Mouse (Mus musculus) neural tube, embryonic 15.5 days (tissue): Measurements from ENCODE around the gene Fam193b. TPM values are rescaled to one million over a fixed set of nuclear protein-coding genes. Genes with fewer than 3 reads are reported as not detected.

Source experiments
- ATAC-seq: fragments of 200-750 bp; cut with Nextera tagmentation; 2 replicates; pipeline ENCODE4 v1.8.0; 2017; ENCODE audit warnings: mild to moderate bottlenecking, moderate TSS enrichment, moderate library complexity; ENCODE audit not compliant: low FRiP score
- H3K27ac ChIP-seq: fragments of 300-500 bp; sonication (generic); replicated peaks from 2 replicates; pipeline ENCODE4 v1.5.1; 2015; ENCODE audit warnings: mild to moderate bottlenecking, inconsistent platforms
- H3K27me3 ChIP-seq: fragments of 300-500 bp; sonication (generic); replicated peaks from 2 replicates; pipeline ENCODE4 v1.6.1; 2015; ENCODE audit warnings: inconsistent platforms
- H3K36me3 ChIP-seq: fragments of 300-500 bp; sonication (generic); 2 replicates; pipeline ENCODE4 v1.6.1; 2015; ENCODE audit warnings: inconsistent platforms
- H3K4me1 ChIP-seq: fragments of 300-500 bp; sonication (generic); 2 replicates; pipeline ENCODE4 v1.6.1; 2015; ENCODE audit warnings: inconsistent platforms
- H3K4me2 ChIP-seq: fragments of 300-500 bp; sonication (generic); 2 replicates; pipeline ENCODE4 v1.6.1; 2015; ENCODE audit warnings: inconsistent platforms, mild to moderate bottlenecking, moderate library complexity
- H3K4me3 ChIP-seq: fragments of 300-500 bp; sonication (generic); replicated peaks from 2 replicates; pipeline ENCODE4 v1.5.1; 2015; ENCODE audit warnings: mild to moderate bottlenecking, inconsistent platforms
- H3K9ac ChIP-seq: fragments of 300-500 bp; sonication (generic); replicated peaks from 2 replicates; pipeline ENCODE4 v1.6.1; 2015; ENCODE audit warnings: mild to moderate bottlenecking, inconsistent platforms
- H3K9me3 ChIP-seq: fragments of 300-500 bp; sonication (generic); replicated peaks from 2 replicates; pipeline ENCODE4 v1.6.1; 2016; ENCODE audit warnings: inconsistent platforms
- whole genome bisulfite sequencing: fragments of 180-500 bp; shearing (Covaris S2); methylation state at CpG from one replicate; pipeline ENCODE4 v1.1.7; 2015; ENCODE audit warnings: mixed read lengths; 5-methylcytosine and 5-hydroxymethylcytosine counted together
- polyA plus RNA-seq: library from polyadenylated mRNA; unstranded; fragments of >200 nt; fragmentation: Nextera tagmentation; extraction: Ambion mirVana; gene quantifications from 2 replicates; pipeline ENCODE4 v1.2.1, GENCODE M21; 2015

Fam193b gene
- polyA plus RNA-seq, 1 experiment from 2014 or later: 46.4 TPM

- H3K9ac ChIP-seq: no peak overlapping the region
- peaks cover 68% of the 10 kb centered on the region for H3K36me3 ChIP-seq
- H3K27ac ChIP-seq: no peak overlapping the region
- H3K27me3 ChIP-seq: no peaks in the 10 kb centered on the region
- H3K9me3 ChIP-seq: no peaks in the 10 kb centered on the region
- peaks cover 34% of the 10 kb centered on the region for H3K4me1 ChIP-seq
- no peak overlapping the region for H3K4me3 ChIP-seq
- H3K4me2 ChIP-seq: no peak overlapping the region
- ATAC-seq: no peak
- WGBS: 95% methylated on average over 10 of the region's 10 CpGs
Observed at GRCm38 (mm10) chr13:55508531-55508930, 62.4 kb downstream of the Fam193b start.

DNA sequence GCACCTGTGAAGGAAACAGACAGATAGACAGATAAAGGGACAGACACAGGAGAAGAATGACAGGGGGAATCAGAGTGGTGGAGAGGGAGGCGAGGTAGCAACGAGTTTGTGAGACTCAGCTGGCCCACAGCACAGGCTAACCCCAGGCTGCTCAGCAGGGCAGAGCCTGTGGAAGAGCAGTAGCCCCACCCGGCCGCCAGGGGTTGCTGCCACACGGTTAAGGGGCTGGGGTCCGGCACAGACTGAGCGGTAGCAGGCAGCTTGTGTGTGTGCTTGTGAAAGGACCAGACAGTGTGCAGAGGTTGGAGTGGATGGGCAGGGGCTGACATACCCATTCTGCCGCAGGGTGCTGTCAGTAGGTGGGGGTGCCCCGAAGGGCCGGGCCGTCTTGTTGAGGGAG is 63.0 kb downstream of the Fam193b start:
- Histone ChIP-seq H3K27ac (no peak overlapping the region), H3K4me2 (no peak overlapping the region), H3K27me3 (no peaks in the 10 kb centered on the region), H3K9me3 (no peaks in the 10 kb centered on the region), H3K4me1 (peaks cover 34% of the 10 kb centered on the region), H3K4me3 (no peak overlapping the region), H3K36me3 (peaks cover 74% of the 10 kb centered on the region), H3K9ac (no peak overlapping the region)
- 64% methylated on average over 11 of the region's 11 CpGs for whole genome bisulfite sequencing
- no peak for ATAC-seq

DNA sequence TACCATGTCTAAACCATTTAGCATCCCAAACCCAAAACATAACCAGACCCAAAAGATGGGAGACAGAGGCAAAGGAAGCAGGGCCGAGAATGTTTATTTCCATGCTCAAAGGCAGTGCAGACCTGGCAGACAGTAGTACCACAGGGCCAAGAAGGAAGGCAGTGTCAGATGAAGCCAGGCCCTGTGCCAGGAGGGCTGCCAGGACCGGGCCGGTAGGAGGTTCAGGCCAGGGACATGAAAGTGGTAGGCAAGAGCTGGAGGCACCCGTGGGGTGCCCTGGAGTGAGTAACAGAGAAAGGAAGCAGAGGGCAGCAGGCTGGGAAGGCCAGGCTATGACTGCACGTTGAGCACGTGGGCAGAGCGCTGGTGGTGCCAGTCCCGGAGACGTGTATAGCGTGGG is 64.2 kb downstream of the Fam193b start:
- Histone ChIP-seq H3K36me3 (peaks cover 85% of the 10 kb centered on the region), H3K4me2 (no peak overlapping the region), H3K4me3 (no peak overlapping the region), H3K27ac (no peak overlapping the region), H3K9me3 (no peaks in the 10 kb centered on the region), H3K9ac (no peak overlapping the region), H3K4me1 (peaks cover 24% of the 10 kb centered on the region), H3K27me3 (no peaks in the 10 kb centered on the region)
- 93% methylated on average over 10 of the region's 10 CpGs for WGBS
- ATAC-seq: no peak

DNA sequence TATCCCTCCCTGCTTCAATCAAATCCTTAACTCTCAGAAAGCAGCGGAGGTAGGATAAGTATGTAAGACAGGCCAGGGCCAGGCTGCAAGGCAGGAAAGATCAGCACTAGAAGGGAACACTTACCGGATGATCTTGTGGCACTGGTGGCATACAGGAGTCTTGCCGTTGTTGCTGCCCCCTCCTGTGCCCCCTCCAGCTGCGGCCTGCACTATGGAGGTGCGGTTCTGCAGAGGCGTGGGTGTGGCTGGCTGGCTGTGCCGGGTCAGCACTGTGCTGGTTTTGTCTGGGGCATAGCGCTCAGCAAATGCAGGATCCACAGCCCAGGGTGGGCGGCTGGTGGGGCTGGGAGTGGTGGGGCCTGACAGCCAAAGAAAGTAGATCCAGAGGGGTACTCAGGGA is 65.1 kb downstream of the Fam193b start:
- H3K27ac ChIP-seq: no peak overlapping the region
- no peaks in the 10 kb centered on the region for H3K9me3 ChIP-seq
- peaks cover 16% of the 10 kb centered on the region for H3K4me1 ChIP-seq
- ATAC-seq: no peak
- no peaks in the 10 kb centered on the region for H3K27me3 ChIP-seq
- H3K4me2 ChIP-seq: no peak overlapping the region
- peaks cover 84% of the 10 kb centered on the region for H3K36me3 ChIP-seq
- no peak overlapping the region for H3K4me3 ChIP-seq
- no peak overlapping the region for H3K9ac ChIP-seq
- WGBS: 95% methylated on average over 9 of the region's 9 CpGs

- H3K27ac ChIP-seq: no peak overlapping the region
- H3K9ac ChIP-seq: no peak overlapping the region
- WGBS: 83% methylated on average over 5 of the region's 5 CpGs
- no peak overlapping the region for H3K4me2 ChIP-seq
- no peaks in the 10 kb centered on the region for H3K9me3 ChIP-seq
- H3K4me3 ChIP-seq: no peak overlapping the region
- H3K4me1 ChIP-seq: 0 out of 2 replicates have a peak, but pooled peaks cover 1% of the 10 kb centered on the region
- no peak for ATAC-seq
- H3K27me3 ChIP-seq: no peaks in the 10 kb centered on the region
- H3K36me3 ChIP-seq: peaks cover 78% of the 10 kb centered on the region
Observed at GRCm38 (mm10) chr13:55504390-55504789, 66.5 kb downstream of the Fam193b start.

GRCm38 (mm10) chr13:55502405-55502804 is 68.5 kb downstream of the Fam193b start:
- Histone ChIP-seq H3K4me2 (no peak overlapping the region), H3K9ac (no peak overlapping the region), H3K27me3 (no peaks in the 10 kb centered on the region), H3K27ac (no peak overlapping the region), H3K9me3 (no peaks in the 10 kb centered on the region), H3K4me1 (no peaks in the 10 kb centered on the region), H3K4me3 (no peak overlapping the region), H3K36me3 (peaks cover 72% of the 10 kb centered on the region)
- WGBS: 85% methylated on average over 8 of the region's 8 CpGs
- ATAC-seq: no peak

DNA sequence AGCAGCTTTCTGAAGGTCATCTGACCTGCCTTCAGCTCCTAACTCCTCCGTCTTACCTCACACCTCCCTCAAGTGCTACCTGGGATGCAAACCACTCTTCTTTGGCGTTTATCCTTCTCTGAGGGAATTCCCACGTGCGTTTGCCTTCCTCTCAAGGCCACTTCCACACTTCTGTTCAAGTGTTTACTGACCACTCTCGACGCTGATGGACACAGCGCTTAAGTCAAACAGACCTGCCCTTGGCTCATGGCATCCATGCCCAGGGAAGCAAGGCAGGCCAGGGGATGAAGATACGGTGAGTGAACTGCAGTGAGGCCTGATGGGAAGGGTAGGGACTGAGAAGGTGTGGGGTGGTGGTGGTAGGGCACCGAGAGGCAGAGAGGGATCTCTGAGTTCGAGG is 70.3 kb downstream of the Fam193b start:
- H3K4me3 ChIP-seq: no peak overlapping the region
- no peaks in the 10 kb centered on the region for H3K27me3 ChIP-seq
- no peak overlapping the region for H3K4me2 ChIP-seq
- H3K27ac ChIP-seq: no peak overlapping the region
- peaks cover 11% of the 10 kb centered on the region for H3K4me1 ChIP-seq
- peaks cover 53% of the 10 kb centered on the region for H3K36me3 ChIP-seq
- H3K9me3 ChIP-seq: no peaks in the 10 kb centered on the region
- no peak overlapping the region for H3K9ac ChIP-seq
- 83% methylated on average over 10 of the region's 10 CpGs for WGBS
- ATAC-seq: no peak

DNA sequence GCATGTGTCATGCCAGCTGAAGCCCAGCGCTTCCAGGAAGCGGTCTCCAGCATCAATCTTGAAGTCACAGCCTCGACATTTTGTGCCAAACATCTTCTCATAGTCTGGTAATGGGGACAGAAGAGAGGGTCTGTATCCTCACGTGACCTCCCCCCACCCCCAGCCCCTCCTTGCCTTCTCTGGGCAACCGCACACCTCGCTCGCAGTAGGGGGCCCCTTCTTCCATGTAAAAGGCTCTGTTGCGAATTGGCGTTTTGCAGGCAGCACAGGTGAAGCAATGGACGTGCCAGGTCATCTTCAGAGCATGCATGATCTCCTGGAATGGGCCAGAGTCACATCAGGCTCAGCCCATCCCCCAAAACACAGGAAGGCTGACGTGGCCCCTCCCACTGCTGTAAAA is 72.0 kb downstream of the Fam193b start:
- H3K9me3 ChIP-seq: no peaks in the 10 kb centered on the region
- no peak overlapping the region for H3K27ac ChIP-seq
- no peaks in the 10 kb centered on the region for H3K27me3 ChIP-seq
- no peak overlapping the region for H3K4me3 ChIP-seq
- H3K9ac ChIP-seq: no peak overlapping the region
- WGBS: 59% methylated on average over 11 of the region's 11 CpGs
- ATAC-seq: no peak
- H3K4me2 ChIP-seq: no peak overlapping the region
- peaks cover 39% of the 10 kb centered on the region for H3K36me3 ChIP-seq
- H3K4me1 ChIP-seq: peaks cover 23% of the 10 kb centered on the region

GRCm38 (mm10) chr13:55496661-55497060 is 74.3 kb downstream of the Fam193b start:
- no peaks in the 10 kb centered on the region for H3K27me3 ChIP-seq
- peaks cover 23% of the 10 kb centered on the region for H3K4me1 ChIP-seq
- H3K36me3 ChIP-seq: peaks cover 19% of the 10 kb centered on the region
- H3K9me3 ChIP-seq: no peaks in the 10 kb centered on the region
- H3K4me3 ChIP-seq: no peak overlapping the region
- no peak overlapping the region for H3K9ac ChIP-seq
- WGBS: 84% methylated on average over 6 of the region's 6 CpGs
- no peak for ATAC-seq
- no peak overlapping the region for H3K4me2 ChIP-seq
- 0 out of 2 replicates have a peak overlapping the region, but pooled peaks have one; percentile 25 for H3K27ac ChIP-seq

DNA sequence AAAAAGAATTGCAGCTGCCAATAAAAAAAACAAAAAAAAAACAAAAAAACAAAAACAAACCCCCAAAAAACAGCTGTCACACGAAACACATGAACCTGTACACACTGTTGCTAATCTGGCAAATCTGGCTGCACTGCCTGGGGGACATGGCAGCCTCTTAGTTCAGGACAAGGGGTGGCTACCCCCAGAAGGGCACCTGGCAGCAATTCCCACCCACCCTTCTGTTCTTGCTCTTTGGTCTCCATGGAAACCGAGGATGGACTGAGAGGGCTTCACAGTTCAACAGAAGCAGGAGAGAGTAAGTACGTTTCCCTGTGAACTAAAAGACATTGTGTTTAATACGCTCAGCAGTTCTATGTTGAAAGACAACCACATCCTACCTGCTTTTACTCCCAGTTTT is 75.2 kb downstream of the Fam193b start:
- H3K4me2 ChIP-seq: no peak overlapping the region
- 0 out of 2 replicates have a peak overlapping the region, but pooled peaks have one; percentile 25 for H3K27ac ChIP-seq
- peaks cover 23% of the 10 kb centered on the region for H3K4me1 ChIP-seq
- peaks cover 16% of the 10 kb centered on the region; the same call in 1 of the 2 replicates for H3K36me3 ChIP-seq
- ATAC-seq: no peak
- no peaks in the 10 kb centered on the region for H3K27me3 ChIP-seq
- no peaks in the 10 kb centered on the region for H3K9me3 ChIP-seq
- H3K9ac ChIP-seq: 0 out of 2 replicates have a peak overlapping the region, but pooled peaks have one; percentile 14
- no peak overlapping the region for H3K4me3 ChIP-seq
- WGBS: 31% methylated on average over 4 of the region's 4 CpGs

GRCm38 (mm10) chr13:55494883-55495621 is 75.9 kb downstream of the Fam193b start:
- Histone ChIP-seq H3K36me3 (peaks cover 10% of the 10 kb centered on the region; the same call in 1 of the 2 replicates), H3K4me2 (peak overlapping the region; percentile 13), H3K9ac (no peak overlapping the region), H3K4me1 (peaks cover 23% of the 10 kb centered on the region), H3K27ac (0 out of 2 replicates have a peak overlapping the region, but pooled peaks have one; percentile 37), H3K27me3 (no peaks in the 10 kb centered on the region), H3K9me3 (no peaks in the 10 kb centered on the region), H3K4me3 (no peak overlapping the region)
- ATAC-seq: no peak
- 23% methylated on average over 18 of the region's 18 CpGs for WGBS

DNA sequence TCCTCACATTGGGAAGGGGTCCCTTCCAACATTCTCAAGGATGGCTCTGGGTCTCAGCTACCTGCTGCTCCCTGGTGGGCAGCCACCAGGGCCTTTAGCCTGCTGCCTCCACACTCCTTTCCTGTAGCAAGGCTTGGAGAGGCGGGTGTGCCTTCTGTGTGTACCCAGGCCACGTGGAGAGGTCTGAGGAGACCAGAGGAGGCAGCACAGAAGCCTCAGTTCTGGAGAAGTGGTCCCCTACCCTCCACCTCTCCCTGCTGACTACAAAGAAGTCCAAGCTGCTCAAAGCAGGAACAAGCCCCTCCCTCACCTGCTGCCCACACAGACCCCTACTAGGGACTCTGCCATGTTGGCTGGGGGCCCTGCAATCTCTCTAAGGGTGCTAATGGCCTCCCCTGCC is 76.7 kb downstream of the Fam193b start:
- Histone ChIP-seq H3K27me3 (no peaks in the 10 kb centered on the region), H3K4me1 (peaks cover 23% of the 10 kb centered on the region), H3K27ac (no peak overlapping the region), H3K9ac (no peak overlapping the region), H3K9me3 (no peaks in the 10 kb centered on the region), H3K4me3 (no peak overlapping the region), H3K4me2 (no peak overlapping the region), H3K36me3 (peaks cover 10% of the 10 kb centered on the region; the same call in 1 of the 2 replicates)
- WGBS: 37% methylated on average over 2 of the region's 2 CpGs
- ATAC-seq: no peak
